ENCODE assay signal across 9 mouse cellular contexts in the genomic region with DNA sequence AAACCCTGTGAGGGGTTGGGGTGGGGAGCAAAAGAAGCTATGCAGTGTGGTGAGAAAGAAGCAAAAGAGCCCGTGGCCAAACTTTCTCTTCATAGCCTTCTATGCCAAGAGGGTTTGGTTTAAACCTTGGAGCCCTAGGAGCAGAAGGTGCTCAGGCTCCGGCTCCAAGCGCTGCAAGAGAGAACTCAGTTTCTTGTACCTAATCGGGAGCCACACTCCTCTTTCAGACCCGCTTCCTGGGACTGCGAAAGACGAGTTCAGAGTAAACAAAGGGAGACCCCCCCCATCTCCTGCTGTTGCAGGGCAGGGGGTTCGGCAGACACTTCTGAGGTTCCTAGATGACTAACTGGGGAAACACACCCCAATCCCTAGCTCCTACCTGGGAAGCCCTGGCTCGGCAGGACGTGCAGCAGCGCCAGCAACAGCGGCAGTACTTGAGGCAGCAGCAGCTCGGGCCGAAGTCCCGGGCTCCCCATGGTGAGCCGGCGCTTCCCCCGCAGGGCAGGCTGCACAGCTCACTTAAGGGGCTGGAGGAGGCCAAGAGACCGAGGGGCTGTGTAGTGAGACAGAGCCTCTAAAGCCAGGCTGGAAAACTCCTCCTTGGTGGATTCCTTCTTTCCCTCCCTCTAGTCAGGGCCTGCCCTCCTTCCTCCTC. TPM values are rescaled to one million over a fixed set of nuclear protein-coding genes. Genes with fewer than 3 reads are reported as not detected.
DNase-seq lines count a peak whose midpoint lies in the region; ATAC-seq and TF ChIP-seq lines count a peak whose summit lies in the region.
"Had no signal": no experiment of that assay in that cellular context is flagged by ENCODE, and none has a peak within 500 bp of the region (broad histone marks: within the 10 kb centered on the region; RNA-seq: fewer than 3 reads in every experiment).

A gene (minus strand): TSS at position 645 of the 655 bp plus-strand sequence.

- H3K27ac ChIP-seq in heart, embryonic 11.5 days (ENCODE audit: low read depth, low read length): no peak within 1 kb of the TSS
- no peak within 1 kb of the TSS for H3K27ac ChIP-seq in hindbrain, embryonic 12.5 days
- H3K27ac ChIP-seq in lung, postnatal 0 days (ENCODE audit: low read length): no peak within 1 kb of the TSS
- H3K27ac ChIP-seq in left cerebral cortex, adult 2 months: no peak within 1 kb of the TSS

- H3K27me3 ChIP-seq in heart, embryonic 11.5 days (ENCODE audit: control insufficient read depth, insufficient read depth, low read length): 0 out of 2 replicates have a peak, but pooled peaks cover 2% of the 10 kb centered on the region
- H3K27me3 ChIP-seq in hindbrain, embryonic 12.5 days: no peaks in the 10 kb centered on the region; the same call in 1 of the 2 replicates
- H3K27me3 ChIP-seq in lung, postnatal 0 days (replicated peaks; ENCODE audit: insufficient read depth, low read length): no peaks in the 10 kb centered on the region

- peak within 1 kb of the TSS; percentile 37 for H3K4me3 ChIP-seq in heart, embryonic 11.5 days (ENCODE audit: low read depth, low read length)
- H3K4me3 ChIP-seq in hindbrain, embryonic 12.5 days: peak within 1 kb of the TSS; percentile 32
- H3K4me3 ChIP-seq in lung, postnatal 0 days (ENCODE audit: low read depth, low read length): peak within 1 kb of the TSS; percentile 16
- no peak within 1 kb of the TSS for H3K4me3 ChIP-seq in left cerebral cortex, adult 2 months

- ATAC-seq in heart, embryonic 11.5 days (replicated peaks; ENCODE audit: insufficient number of reproducible peaks, low FRiP score, low TSS enrichment): no peak
- peak; percentile 66 for ATAC-seq in hindbrain, embryonic 12.5 days (ENCODE audit: low FRiP score)
- peak; percentile 28 for ATAC-seq in lung, postnatal 0 days

- no peak for TF ChIP-seq EP300 in lung, postnatal 0 days (IDR thresholded peaks at IDR 0.05)

- no peak for DNase-seq in heart, postnatal 36 days
- peak; percentile 40 for DNase-seq in embryo, embryonic 11 days
- no peak for DNase-seq in lung, postnatal 0 days (ENCODE audit: low spot score)
- DNase-seq in frontal cortex, postnatal 10 days (ENCODE audit: low spot score in 2 of 2): no peak
- no peak for DNase-seq in left cerebral cortex, adult 2 months (ENCODE audit: extremely low spot score in 1 of 2, low spot score in 2 of 2)
- DNase-seq in c-Kit-positive CD71-positive TER-119-positive erythroid progenitor cells, embryonic 14.5 days (ENCODE audit: low spot score): no peak

- intact Hi-C loops in heart, postnatal 36 days (cut with DNase I): no loop called here
- intact Hi-C loops in left cerebral cortex, adult 2 months (cut with DNase I): no loop called here

- peak within 1 kb of the TSS; percentile 46; the same call in 1 of the 2 replicates for H3K9ac ChIP-seq in heart, embryonic 11.5 days (ENCODE audit: low read depth, low read length)
- peak within 1 kb of the TSS; percentile 35 for H3K9ac ChIP-seq in hindbrain, embryonic 12.5 days
- peak within 1 kb of the TSS; percentile 9; the same call in 1 of the 2 replicates for H3K9ac ChIP-seq in lung, postnatal 0 days (replicated peaks; ENCODE audit: low read depth)

- H3K36me3 ChIP-seq in heart, embryonic 11.5 days (ENCODE audit: control insufficient read depth, insufficient read depth, low read length): no peaks in the 10 kb centered on the region
- no peaks in the 10 kb centered on the region for H3K36me3 ChIP-seq in hindbrain, embryonic 12.5 days
- no peaks in the 10 kb centered on the region for H3K36me3 ChIP-seq in lung, postnatal 0 days (ENCODE audit: insufficient read depth, low read length)

- H3K9me3 ChIP-seq in heart, embryonic 11.5 days (replicated peaks; ENCODE audit: control insufficient read depth, low read length): no peaks in the 10 kb centered on the region
- H3K9me3 ChIP-seq in hindbrain, embryonic 12.5 days (replicated peaks): no peaks in the 10 kb centered on the region
- no peaks in the 10 kb centered on the region for H3K9me3 ChIP-seq in lung, postnatal 0 days (ENCODE audit: low read length)

- no peak for TF ChIP-seq CTCF in lung, postnatal 0 days (IDR thresholded peaks at IDR 0.05)
- no peak for TF ChIP-seq CTCF in left cerebral cortex, adult 2 months (IDR thresholded peaks at IDR 0.05)

- WGBS in heart, embryonic 11.5 days (ENCODE audit: insufficient replicate concordance): 12% methylated on average over 19 of the region's 19 CpGs
- WGBS in hindbrain, embryonic 12.5 days: 25% methylated on average over 19 of the region's 19 CpGs
- 19% methylated on average over 13 of the region's 19 CpGs for WGBS in lung, postnatal 0 days

- peak within 1 kb of the TSS; percentile 67 for H3K4me2 ChIP-seq in heart, embryonic 11.5 days
- peak within 1 kb of the TSS; percentile 56 for H3K4me2 ChIP-seq in hindbrain, embryonic 12.5 days (replicated peaks)
- H3K4me2 ChIP-seq in lung, postnatal 0 days (replicated peaks; ENCODE audit: low read depth, low read length): peak within 1 kb of the TSS; percentile 52

- no peaks in the 10 kb centered on the region for H3K4me1 ChIP-seq in heart, embryonic 11.5 days (ENCODE audit: control insufficient read depth, insufficient read depth, low read length)
- H3K4me1 ChIP-seq in hindbrain, embryonic 12.5 days: no peaks in the 10 kb centered on the region
- H3K4me1 ChIP-seq in lung, postnatal 0 days (ENCODE audit: insufficient read depth, low read depth, low read length): no peaks in the 10 kb centered on the region

RNA-seq across cellular contexts. Expression of the gene that starts here (rescaled TPM):
- polyA plus RNA-seq in heart, embryonic 11.5 days (2014; fragmentation: Nextera tagmentation; extraction: Ambion mirVana): 4.2 and 4.5 TPM in 2 replicates
- total RNA-seq in heart, postnatal 36 days (2021): 1 to 10 TPM; 4.1 to 4.9 TPM
- polyA plus RNA-seq in hindbrain, embryonic 12.5 days (2016; fragmentation: Nextera tagmentation; extraction: Ambion mirVana): 8.8 and 11.2 TPM in 2 replicates
- 12.5 and 13.9 TPM in 2 replicates for polyA plus RNA-seq in lung, postnatal 0 days (2015; fragmentation: Nextera tagmentation; extraction: Ambion mirVana)
- total RNA-seq in left cerebral cortex, adult 2 months (2021): under 1 TPM in 1 of 2 experiments, not detected in 1; 0.48 TPM
- total RNA-seq: MEL had no signal
